Mouse (Mus musculus): ENCODE measurements around the gene Swap70. TPM values are rescaled to one million over a fixed set of nuclear protein-coding genes. Genes with fewer than 3 reads are reported as not detected.

Swap70 gene
- total and polyA plus RNA-seq, 3 experiments = 18.3 to 23.3 TPM; not detected in 1

DNA sequence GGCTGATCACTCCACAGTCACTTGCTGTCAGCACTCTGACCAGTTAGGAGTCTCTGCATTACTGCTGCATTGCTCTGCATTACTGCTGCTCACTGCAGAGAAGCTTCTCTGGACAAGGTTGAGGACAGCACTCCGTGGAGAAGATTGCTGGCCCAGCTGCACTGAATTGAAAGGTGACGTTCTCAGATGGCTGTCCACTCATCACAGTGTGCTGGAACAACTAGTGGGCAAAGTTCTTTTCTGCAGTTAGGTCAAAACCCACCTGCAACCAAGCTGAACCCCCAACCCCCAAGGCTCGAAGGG lies 64.3 kb downstream of the Swap70 start:
- no peak overlapping the region for H3K4me3 ChIP-seq (ENCODE audit: control insufficient read depth in 1 of 2, insufficient read depth in 1 of 2, low read depth in 2 of 2, low read length in 2 of 2)

DNA sequence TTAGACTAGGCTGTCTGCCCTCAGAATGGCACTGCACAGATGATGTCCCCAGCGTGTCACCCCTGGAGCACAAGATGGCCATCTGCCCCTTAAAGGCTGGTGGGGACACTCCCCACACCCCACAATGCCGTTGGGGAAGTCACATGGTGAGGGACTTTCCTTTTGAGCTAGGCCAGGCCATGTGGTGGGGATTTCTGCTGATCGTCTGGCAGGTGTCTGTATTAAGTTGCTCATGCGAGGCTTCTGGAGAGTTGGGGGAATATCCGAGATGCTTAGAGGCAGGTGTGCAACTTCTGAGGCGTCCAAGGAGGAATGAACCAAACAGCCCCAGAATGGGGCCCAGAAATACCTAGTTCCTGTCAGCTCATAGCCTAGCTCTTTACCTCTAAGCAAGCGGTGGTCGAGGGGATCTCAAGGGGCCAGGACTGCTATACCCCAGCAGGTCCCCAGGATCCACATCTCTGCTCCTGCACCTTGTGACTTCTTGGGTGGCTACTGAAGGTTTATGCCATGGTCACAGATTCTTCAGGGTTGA lies 64.8 kb downstream of the Swap70 start:
- no peak overlapping the region for H3K9ac ChIP-seq (ENCODE audit: control insufficient read depth, low read depth, low read length, poor library complexity, severe bottlenecking)
- no peaks in the 10 kb centered on the region for H3K27me3 ChIP-seq (ENCODE audit: control insufficient read depth in 1 of 2, insufficient read depth in 2 of 2, low read length in 2 of 2)
- no peak overlapping the region for H3K27ac ChIP-seq (ENCODE audit: control insufficient read depth, low read depth, low read length)
- no peaks in the 10 kb centered on the region for H3K9me3 ChIP-seq (replicated peaks; ENCODE audit: insufficient read depth, low read length)
- no peak for DNase-seq (ENCODE audit: low read depth, low spot score)
- no peak overlapping the region for H3K4me3 ChIP-seq (ENCODE audit: control insufficient read depth in 1 of 2, insufficient read depth in 1 of 2, low read depth in 2 of 2, low read length in 2 of 2)
- peaks cover 0 to 5% of the 10 kb centered on the region in 2 experiments; a peak in 1 of 4 replicates for H3K4me1 ChIP-seq (ENCODE audit: control insufficient read depth in 1 of 2, insufficient read depth in 2 of 2, low read length in 2 of 2)
- no peaks in the 10 kb centered on the region for H3K36me3 ChIP-seq (ENCODE audit: control insufficient read depth in 1 of 2, insufficient read depth in 2 of 2, low read length in 2 of 2)
- no peak for TF ChIP-seq MXI1 (IDR thresholded peaks at IDR 0.05; ENCODE audit: low read depth, low read length)
- TF ChIP-seq E2F4 (IDR thresholded peaks at IDR 0.05; ENCODE audit: borderline replicate concordance, low read depth, low read length) = no peak
- no peak for TF ChIP-seq GABPA (IDR thresholded peaks at IDR 0.05; ENCODE audit: low read depth, low read length)
- no peak for TF ChIP-seq POLR2AphosphoS5 (IDR thresholded peaks at IDR 0.05; ENCODE audit: borderline replicate concordance, low read depth, low read length)
- TF ChIP-seq ELF1 (IDR thresholded peaks at IDR 0.05; ENCODE audit: low read depth, low read length) = no peak
- no peak for TF ChIP-seq MAX (IDR thresholded peaks at IDR 0.05; ENCODE audit: low read length)
- TF ChIP-seq SIN3A (IDR thresholded peaks at IDR 0.05; ENCODE audit: low read length) = no peak
- no peak for TF ChIP-seq USF1 (IDR thresholded peaks at IDR 0.05; ENCODE audit: low read depth, low read length)
- no peak for TF ChIP-seq TCF12 (IDR thresholded peaks at IDR 0.05; ENCODE audit: low read depth, low read length)
- TF ChIP-seq TAL1 (IDR thresholded peaks at IDR 0.05; ENCODE audit: low read length) = no peak
- TF ChIP-seq POLR2A (IDR thresholded peaks at IDR 0.05; ENCODE audit: control insufficient read depth in 1 of 2, insufficient read depth in 1 of 2, low read depth in 1 of 2, low read length in 2 of 2, poor library complexity in 1 of 2) = no peak
- no peak for TF ChIP-seq NRF1 (IDR thresholded peaks at IDR 0.05; ENCODE audit: insufficient read depth, low read depth, low read length, poor library complexity, severe bottlenecking)
- no peak for TF ChIP-seq SMC3 (IDR thresholded peaks at IDR 0.05; ENCODE audit: low read depth, low read length)
- no peaks in the 10 kb centered on the region for H3K79me2 ChIP-seq (ENCODE audit: control insufficient read depth, insufficient read depth, low read length, poor library complexity)

More for the DNA sequence above, 64.3 kb downstream of the Swap70 start:
- Histone ChIP-seq H3K4me1 (ENCODE audit: control insufficient read depth in 1 of 2, insufficient read depth in 2 of 2, low read length in 2 of 2) (peaks cover 0 to 5% of the 10 kb centered on the region in 2 experiments; a peak in 1 of 4 replicates), H3K9me3 (replicated peaks; ENCODE audit: insufficient read depth, low read length) (no peaks in the 10 kb centered on the region), H3K79me2 (ENCODE audit: control insufficient read depth, insufficient read depth, low read length, poor library complexity) (no peaks in the 10 kb centered on the region), H3K27me3 (ENCODE audit: control insufficient read depth in 1 of 2, insufficient read depth in 2 of 2, low read length in 2 of 2) (no peaks in the 10 kb centered on the region), H3K36me3 (ENCODE audit: control insufficient read depth in 1 of 2, insufficient read depth in 2 of 2, low read length in 2 of 2) (no peaks in the 10 kb centered on the region), H3K27ac (ENCODE audit: control insufficient read depth, low read depth, low read length) (no peak overlapping the region), H3K9ac (ENCODE audit: control insufficient read depth, low read depth, low read length, poor library complexity, severe bottlenecking) (no peak overlapping the region)
- TF ChIP-seq NRF1 (IDR thresholded peaks at IDR 0.05; ENCODE audit: insufficient read depth, low read depth, low read length, poor library complexity, severe bottlenecking) (no peak), MYC (IDR thresholded peaks at IDR 0.05; ENCODE audit: low read depth, low read length) (no peak), SIN3A (IDR thresholded peaks at IDR 0.05; ENCODE audit: low read length) (no peak), EP300 (IDR thresholded peaks at IDR 0.05; ENCODE audit: low read depth in 1 of 2, low read length in 2 of 2) (no peak), CHD2 (IDR thresholded peaks at IDR 0.05; ENCODE audit: low read length) (no peak), GABPA (IDR thresholded peaks at IDR 0.05; ENCODE audit: low read depth, low read length) (no peak), BHLHE40 (IDR thresholded peaks at IDR 0.05; ENCODE audit: borderline replicate concordance, low read depth, low read length) (no peak), MYB (IDR thresholded peaks at IDR 0.05; ENCODE audit: low read depth, low read length) (no peak), POLR2A (IDR thresholded peaks at IDR 0.05; ENCODE audit: control insufficient read depth in 1 of 2, insufficient read depth in 1 of 2, low read depth in 1 of 2, low read length in 2 of 2, poor library complexity in 1 of 2) (no peak), JUND (IDR thresholded peaks at IDR 0.05; ENCODE audit: low read depth, low read length) (no peak), USF1 (IDR thresholded peaks at IDR 0.05; ENCODE audit: low read depth, low read length) (no peak), TBP (IDR thresholded peaks at IDR 0.05; ENCODE audit: low read depth, low read length) (no peak), TAL1 (IDR thresholded peaks at IDR 0.05; ENCODE audit: low read length) (no peak), RAD21 (IDR thresholded peaks at IDR 0.05; ENCODE audit: low read depth, low read length) (no peak), POLR2AphosphoS5 (IDR thresholded peaks at IDR 0.05; ENCODE audit: borderline replicate concordance, low read depth, low read length) (no peak), NELFE (IDR thresholded peaks at IDR 0.05; ENCODE audit: low read depth, low read length) (no peak), CTCF (IDR thresholded peaks at IDR 0.05 in 2 of 3, conservative IDR thresholded peaks at IDR 0.05 in 1 of 3; ENCODE audit: control insufficient read depth in 1 of 3, insufficient read depth in 1 of 3, low read depth in 2 of 3, low read length in 3 of 3, poor library complexity in 1 of 3, severe bottlenecking in 1 of 3) (no peak), KAT2A (conservative IDR thresholded peaks at IDR 0.05; ENCODE audit: low read depth, low read length) (no peak), CHD1 (IDR thresholded peaks at IDR 0.05; ENCODE audit: low read depth, low read length) (no peak), UBTF (IDR thresholded peaks at IDR 0.05; ENCODE audit: borderline replicate concordance, insufficient read depth, low read depth, low read length) (no peak)
- DNase-seq (ENCODE audit: low read depth, low spot score) = no peak
